Mouse (Mus musculus): ENCODE data around the gene Prkrip1. TPM values are rescaled to one million over a fixed set of nuclear protein-coding genes. Genes with fewer than 3 reads are reported as not detected.
"Not testable (repeated sequence)": the region's sequence is repeated elsewhere in the genome, so short reads cannot be mapped to it uniquely, and the experiment has no call there.

The Prkrip1 gene
- polyA plus RNA-seq, 1 experiment from 2014 or later, result 58.1 TPM

- not testable (repeated sequence) for H3K79me2 ChIP-seq (ENCODE audit: inconsistent target); H3K27ac ChIP-seq; H3K4me3 ChIP-seq (ENCODE audit: inconsistent target)
- WGBS (ENCODE audit: missing documents), result 93% methylated on average over 10 of the region's 12 CpGs
- peaks cover 28% of the 10 kb centered on the region for H3K36me3 ChIP-seq (ENCODE audit: inconsistent target)
Observed at GRCm38 (mm10) chr5:136160084-136160483, 38.7 kb downstream of the Prkrip1 start.

- Histone ChIP-seq H3K79me2 (ENCODE audit: inconsistent target) (no peaks in the 10 kb centered on the region), H3K4me3 (ENCODE audit: inconsistent target) (no peak overlapping the region), H3K36me3 (ENCODE audit: inconsistent target) (peaks cover 4% of the 10 kb centered on the region; the same call in 1 of the 2 replicates), H3K27ac (no peak overlapping the region)
- 86% methylated on average over 3 of the region's 5 CpGs for WGBS (ENCODE audit: missing documents)
Observed at GRCm38 (mm10) chr5:136155399-136155798, 43.4 kb downstream of the Prkrip1 start.

- 96% methylated on average over 8 of the region's 8 CpGs for WGBS (ENCODE audit: missing documents)
- no peak overlapping the region for H3K27ac ChIP-seq
- H3K36me3 ChIP-seq (ENCODE audit: inconsistent target), result no peaks in the 10 kb centered on the region
- no peaks in the 10 kb centered on the region for H3K79me2 ChIP-seq (ENCODE audit: inconsistent target)
- H3K4me3 ChIP-seq (ENCODE audit: inconsistent target), result no peak overlapping the region
Observed at GRCm38 (mm10) chr5:136152365-136152764, 46.4 kb downstream of the Prkrip1 start.

GRCm38 (mm10) chr5:136149134-136149576 lies 49.6 kb downstream of the Prkrip1 start:
- H3K36me3 ChIP-seq (ENCODE audit: inconsistent target); H3K79me2 ChIP-seq (ENCODE audit: inconsistent target); H3K27ac ChIP-seq; H3K4me3 ChIP-seq (ENCODE audit: inconsistent target): not testable (repeated sequence)
- WGBS (ENCODE audit: missing documents), result 9% methylated on average over 2 of the region's 5 CpGs

GRCm38 (mm10) chr5:136147704-136148103 lies 51.1 kb downstream of the Prkrip1 start:
- Histone ChIP-seq H3K36me3 (ENCODE audit: inconsistent target) (no peaks in the 10 kb centered on the region), H3K4me3 (ENCODE audit: inconsistent target) (no peak overlapping the region), H3K79me2 (ENCODE audit: inconsistent target) (no peaks in the 10 kb centered on the region), H3K27ac (no peak overlapping the region)
- WGBS (ENCODE audit: missing documents), result 82% methylated on average over 8 of the region's 8 CpGs

GRCm38 (mm10) chr5:136146936-136147335 lies 51.8 kb downstream of the Prkrip1 start:
- Histone ChIP-seq H3K27ac (no peak overlapping the region), H3K79me2 (ENCODE audit: inconsistent target) (no peaks in the 10 kb centered on the region), H3K36me3 (ENCODE audit: inconsistent target) (peaks cover 3% of the 10 kb centered on the region; the same call in 1 of the 2 replicates), H3K4me3 (ENCODE audit: inconsistent target) (no peak overlapping the region)
- 100% methylated on average over 1 of the region's 1 CpGs for WGBS (ENCODE audit: missing documents)

GRCm38 (mm10) chr5:136144606-136145430 lies 53.9 kb downstream of the Prkrip1 start:
- no peaks in the 10 kb centered on the region for H3K79me2 ChIP-seq (ENCODE audit: inconsistent target)
- WGBS (ENCODE audit: missing documents), result 86% methylated on average over 12 of the region's 12 CpGs
- H3K4me3 ChIP-seq (ENCODE audit: inconsistent target), result no peak overlapping the region
- no peak overlapping the region for H3K27ac ChIP-seq
- H3K36me3 ChIP-seq (ENCODE audit: inconsistent target), result peaks cover 16% of the 10 kb centered on the region; the same call in 1 of the 2 replicates

GRCm38 (mm10) chr5:136143161-136143755 lies 55.5 kb downstream of the Prkrip1 start:
- Histone ChIP-seq H3K4me3 (ENCODE audit: inconsistent target) (no peak overlapping the region), H3K79me2 (ENCODE audit: inconsistent target) (peaks cover 9% of the 10 kb centered on the region), H3K36me3 (ENCODE audit: inconsistent target) (peaks cover 16% of the 10 kb centered on the region; the same call in 1 of the 2 replicates), H3K27ac (no peak overlapping the region)
- 91% methylated on average over 6 of the region's 6 CpGs for WGBS (ENCODE audit: missing documents)

- peaks cover 16% of the 10 kb centered on the region; the same call in 1 of the 2 replicates for H3K36me3 ChIP-seq (ENCODE audit: inconsistent target)
- no peak overlapping the region for H3K27ac ChIP-seq
- peaks cover 14% of the 10 kb centered on the region for H3K79me2 ChIP-seq (ENCODE audit: inconsistent target)
- no peak overlapping the region for H3K4me3 ChIP-seq (ENCODE audit: inconsistent target)
- WGBS (ENCODE audit: missing documents), result 99% methylated on average over 5 of the region's 5 CpGs
Observed at GRCm38 (mm10) chr5:136142746-136143145, 56.0 kb downstream of the Prkrip1 start.

- Histone ChIP-seq H3K27ac (peak overlapping the region; percentile 24; the same call in 1 of the 2 replicates), H3K4me3 (ENCODE audit: inconsistent target) (no peak overlapping the region), H3K36me3 (ENCODE audit: inconsistent target) (peaks cover 16% of the 10 kb centered on the region; the same call in 1 of the 2 replicates), H3K79me2 (ENCODE audit: inconsistent target) (peaks cover 32% of the 10 kb centered on the region)
- 44% methylated on average over 10 of the region's 10 CpGs for WGBS (ENCODE audit: missing documents)
Observed at GRCm38 (mm10) chr5:136140057-136140482, 58.7 kb downstream of the Prkrip1 start.

GRCm38 (mm10) chr5:136139393-136139792 lies 59.4 kb downstream of the Prkrip1 start:
- no peak overlapping the region for H3K4me3 ChIP-seq (ENCODE audit: inconsistent target)
- peaks cover 16% of the 10 kb centered on the region; the same call in 1 of the 2 replicates for H3K36me3 ChIP-seq (ENCODE audit: inconsistent target)
- 42% methylated on average over 13 of the region's 13 CpGs for WGBS (ENCODE audit: missing documents)
- H3K79me2 ChIP-seq (ENCODE audit: inconsistent target), result peaks cover 39% of the 10 kb centered on the region
- H3K27ac ChIP-seq, result peak overlapping the region; percentile 24

GRCm38 (mm10) chr5:136137658-136138274 lies 61.0 kb downstream of the Prkrip1 start:
- Histone ChIP-seq H3K27ac (no peak overlapping the region), H3K4me3 (ENCODE audit: inconsistent target) (no peak overlapping the region), H3K79me2 (ENCODE audit: inconsistent target) (peaks cover 40% of the 10 kb centered on the region), H3K36me3 (ENCODE audit: inconsistent target) (peaks cover 17% of the 10 kb centered on the region; the same call in 1 of the 2 replicates)
- 85% methylated on average over 13 of the region's 13 CpGs for WGBS (ENCODE audit: missing documents)

GRCm38 (mm10) chr5:136136292-136136990 lies 62.3 kb downstream of the Prkrip1 start:
- Histone ChIP-seq H3K36me3 (ENCODE audit: inconsistent target) (peaks cover 15% of the 10 kb centered on the region; the same call in 1 of the 2 replicates), H3K27ac (peak overlapping the region; percentile 40), H3K79me2 (ENCODE audit: inconsistent target) (peaks cover 40% of the 10 kb centered on the region), H3K4me3 (ENCODE audit: inconsistent target) (peak overlapping the region; percentile 93)
- 8% methylated on average over 20 of the region's 20 CpGs for WGBS (ENCODE audit: missing documents)

Data from macrophage (primary cell).